ENCODE assay signal across 10 mouse cellular contexts in the genomic region with DNA sequence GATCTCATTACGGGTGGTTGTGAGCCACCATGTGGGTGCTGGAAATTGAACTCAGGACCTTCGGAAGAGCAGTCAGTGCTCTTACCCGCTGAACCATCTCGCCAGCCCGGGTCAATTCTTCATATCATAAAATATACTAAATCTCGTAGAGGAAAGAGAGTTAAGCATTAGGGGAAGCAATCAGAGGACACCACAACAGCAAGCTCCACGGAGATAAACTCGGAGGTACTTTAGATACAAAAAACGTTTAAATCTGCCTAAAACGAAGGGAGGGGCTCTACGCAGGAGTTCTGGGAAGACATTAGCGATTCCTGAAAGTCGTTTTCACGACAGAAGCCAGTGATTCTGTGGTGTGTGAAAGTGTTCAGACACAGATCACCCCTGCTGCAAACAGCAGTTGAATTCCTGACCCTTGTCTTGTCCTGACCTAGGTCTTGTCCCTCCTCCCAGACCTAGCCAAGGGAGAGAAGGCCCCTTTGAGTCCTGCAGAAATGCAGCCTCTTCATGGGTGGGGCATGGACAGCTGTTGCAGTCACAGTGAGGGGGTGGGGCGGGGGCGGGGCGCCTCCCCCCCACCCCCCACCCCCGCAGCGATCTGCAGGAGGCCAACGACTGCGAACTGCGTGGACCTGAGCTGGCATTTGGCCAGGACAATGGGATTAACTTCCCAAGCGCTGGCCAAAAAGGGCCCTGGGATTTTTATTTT. TPM values are rescaled to one million over a fixed set of nuclear protein-coding genes. Genes with fewer than 3 reads are reported as not detected.
DNase-seq lines count a peak whose midpoint lies in the region; ATAC-seq and TF ChIP-seq lines count a peak whose summit lies in the region.
"Had no signal": no experiment of that assay in that cellular context is flagged by ENCODE, and none has a peak within 500 bp of the region (broad histone marks: within the 10 kb centered on the region; RNA-seq: fewer than 3 reads in every experiment).

No protein-coding gene starts in this region.

- H3K9me3 ChIP-seq in midbrain, embryonic 10.5 days (replicated peaks), result no peaks in the 10 kb centered on the region
- no peaks in the 10 kb centered on the region for H3K9me3 ChIP-seq in midbrain, postnatal 0 days (ENCODE audit: low read length)
- no peaks in the 10 kb centered on the region for H3K9me3 ChIP-seq in forebrain, embryonic 14.5 days (replicated peaks; ENCODE audit: control insufficient read depth, low read length)
- no peaks in the 10 kb centered on the region for H3K9me3 ChIP-seq in stomach, embryonic 15.5 days

- no peak for ATAC-seq in midbrain, postnatal 0 days (ENCODE audit: low FRiP score)
- ATAC-seq in forebrain, embryonic 14.5 days, result no peak
- ATAC-seq in stomach, embryonic 15.5 days (ENCODE audit: insufficient read depth, low FRiP score, low read depth), result no peak

- no peak overlapping the region for H3K4me2 ChIP-seq in midbrain, postnatal 0 days (ENCODE audit: low read depth, low read length, poor library complexity, severe bottlenecking)
- peak overlapping the region; percentile 8; the same call in 1 of the 2 replicates for H3K4me2 ChIP-seq in forebrain, embryonic 14.5 days (ENCODE audit: low read length)
- H3K4me2 ChIP-seq in stomach, embryonic 15.5 days, result peak overlapping the region; percentile 30; the same call in 1 of the 2 replicates

- no peaks in the 10 kb centered on the region for H3K27me3 ChIP-seq in midbrain, embryonic 10.5 days (ENCODE audit: low read depth, poor library complexity, severe bottlenecking)
- no peaks in the 10 kb centered on the region for H3K27me3 ChIP-seq in midbrain, postnatal 0 days (ENCODE audit: insufficient read depth, low read length)
- H3K27me3 ChIP-seq in forebrain, embryonic 14.5 days (replicated peaks; ENCODE audit: control insufficient read depth, insufficient read depth, low read length), result no peaks in the 10 kb centered on the region
- no peaks in the 10 kb centered on the region for H3K27me3 ChIP-seq in stomach, embryonic 15.5 days (replicated peaks)

- no peak for DNase-seq in midbrain, embryonic 10.5 days (ENCODE audit: low spot score)
- no peak for DNase-seq in midbrain, postnatal 0 days (ENCODE audit: low spot score)
- DNase-seq in forebrain, embryonic 14.5 days (ENCODE audit: low spot score), result no peak
- DNase-seq in kidney, postnatal 10 days, result peak; percentile 57
- DNase-seq in c-Kit-positive CD71-positive TER-119-positive erythroid progenitor cells, embryonic 14.5 days (ENCODE audit: low spot score), result no peak
- DNase-seq in left cerebral cortex, postnatal 36 days (ENCODE audit: low spot score in 2 of 2), result no peak
- DNase-seq: cerebellum, adult 9-11 months; right cerebral cortex, postnatal 25 days had no signal

- WGBS in midbrain, embryonic 10.5 days, result 38% methylated on average over 23 of the region's 23 CpGs
- WGBS in midbrain, postnatal 0 days, result 44% methylated on average over 22 of the region's 23 CpGs
- 45% methylated on average over 20 of the region's 23 CpGs for WGBS in forebrain, embryonic 14.5 days
- WGBS in stomach, embryonic 15.5 days, result 37% methylated on average over 23 of the region's 23 CpGs

- H3K36me3 ChIP-seq in midbrain, embryonic 10.5 days, result no peaks in the 10 kb centered on the region
- no peaks in the 10 kb centered on the region for H3K36me3 ChIP-seq in midbrain, postnatal 0 days (ENCODE audit: insufficient read depth, low read length)
- H3K36me3 ChIP-seq in forebrain, embryonic 14.5 days (ENCODE audit: control insufficient read depth, insufficient read depth, low read length), result no peaks in the 10 kb centered on the region
- no peaks in the 10 kb centered on the region for H3K36me3 ChIP-seq in stomach, embryonic 15.5 days

- H3K9ac ChIP-seq in midbrain, postnatal 0 days (replicated peaks; ENCODE audit: low read length, poor library complexity, severe bottlenecking), result no peak overlapping the region
- H3K9ac ChIP-seq in forebrain, embryonic 14.5 days (ENCODE audit: low read length), result no peak overlapping the region
- no peak overlapping the region for H3K9ac ChIP-seq in stomach, embryonic 15.5 days

- TF ChIP-seq CTCF in midbrain, postnatal 0 days (IDR thresholded peaks at IDR 0.05), result no peak

- peak overlapping the region; percentile 34 for H3K4me3 ChIP-seq in midbrain, embryonic 10.5 days
- no peak overlapping the region for H3K4me3 ChIP-seq in midbrain, postnatal 0 days (ENCODE audit: low read depth, low read length)
- no peak overlapping the region for H3K4me3 ChIP-seq in forebrain, embryonic 14.5 days (ENCODE audit: low read depth, low read length)
- H3K4me3 ChIP-seq in stomach, embryonic 15.5 days (replicated peaks), result no peak overlapping the region

- peak overlapping the region; percentile 61 for H3K27ac ChIP-seq in midbrain, embryonic 10.5 days (replicated peaks)
- H3K27ac ChIP-seq in midbrain, postnatal 0 days (ENCODE audit: low read depth, low read length), result no peak overlapping the region
- no peak overlapping the region for H3K27ac ChIP-seq in forebrain, embryonic 14.5 days (ENCODE audit: low read depth, low read length)
- no peak overlapping the region for H3K27ac ChIP-seq in stomach, embryonic 15.5 days
- H3K27ac ChIP-seq: macrophage had no signal

- peaks cover 32% of the 10 kb centered on the region for H3K4me1 ChIP-seq in midbrain, embryonic 10.5 days
- H3K4me1 ChIP-seq in midbrain, postnatal 0 days (ENCODE audit: insufficient read depth, low read length), result 0 out of 2 replicates have a peak, but pooled peaks cover 5% of the 10 kb centered on the region
- peaks cover 8% of the 10 kb centered on the region; the same call in 1 of the 2 replicates for H3K4me1 ChIP-seq in forebrain, embryonic 14.5 days (ENCODE audit: control insufficient read depth, insufficient read depth, low read length)
- H3K4me1 ChIP-seq in stomach, embryonic 15.5 days, result peaks cover 33% of the 10 kb centered on the region

- intact Hi-C loops in left cerebral cortex, postnatal 36 days (cut with DNase I), result no loop called here

RNA-seq across cellular contexts. Expression of gene Atp2a2, which starts 11.5 kb away (rescaled TPM):
- polyA plus RNA-seq in midbrain, embryonic 10.5 days (2016; fragmentation: Nextera tagmentation; extraction: Ambion mirVana), result 37.0 and 37.7 TPM in 2 replicates
- 202 and 210 TPM in 2 replicates for total RNA-seq in midbrain, postnatal 0 days (2014; rRNA removed)
- 40.4 and 45.2 TPM in 2 replicates for polyA plus RNA-seq in midbrain, postnatal 0 days (2015; fragmentation: Nextera tagmentation; extraction: Ambion mirVana)
- polyA plus RNA-seq in forebrain, embryonic 14.5 days (2014; fragmentation: Nextera tagmentation; extraction: Ambion mirVana), result 34.8 and 35.1 TPM in 2 replicates
- polyA plus RNA-seq in stomach, embryonic 15.5 days (2015; fragmentation: Nextera tagmentation; extraction: Ambion mirVana), result 33.5 and 35.7 TPM in 2 replicates
- 100 to 1,000 TPM; 681 to 755 TPM for total RNA-seq in left cerebral cortex, postnatal 36 days (2021)
